Mouse (Mus musculus) C2C12 (cell line): ENCODE results near the gene Myd88.

Experiments used
- CEBPB ChIP-seq: IDR thresholded peaks from one replicate; pipeline ENCODE4 v1.6.1; 2011; ENCODE audit warnings: low read depth, mild to moderate bottlenecking, control low read depth, moderate library complexity
- CTCF ChIP-seq: IDR thresholded peaks from one replicate; pipeline ENCODE4 v1.5.1; 2011; ENCODE audit not compliant: control insufficient read depth, insufficient read depth, insufficient read length
- MAX ChIP-seq: IDR thresholded peaks from one replicate; pipeline ENCODE4 v1.6.1; 2011; ENCODE audit warnings: mild to moderate bottlenecking, control low read depth
- MYOD1 ChIP-seq: IDR thresholded peaks from one replicate; pipeline ENCODE4 v1.6.1; 2011; ENCODE audit warnings: low read depth; ENCODE audit not compliant: control insufficient read depth, insufficient read length
- MYOG ChIP-seq: IDR thresholded peaks from one replicate; pipeline ENCODE4 v1.6.1; 2011; ENCODE audit not compliant: control insufficient read depth, insufficient read length; ENCODE audit errors: extremely low read depth
- USF1 ChIP-seq: IDR thresholded peaks from one replicate; pipeline ENCODE4 v1.6.1; 2011; ENCODE audit warnings: low read depth, mild to moderate bottlenecking, control low read depth, moderate library complexity

- TF ChIP-seq MAX (no peak), CTCF (no peak), MYOG (no peak), MYOD1 (no peak), CEBPB (no peak), USF1 (no peak)
These were observed 20.2 kb upstream of the Myd88 start for GRCm38 (mm10) chr9:119361416-119361815.
